Mouse (Mus musculus) heart, embryonic 14.5 days (tissue): ENCODE measurements around the gene 1110008P14Rik. TPM values are rescaled to one million over a fixed set of nuclear protein-coding genes. Genes with fewer than 3 reads are reported as not detected.

Source experiments
- ATAC-seq: fragments of 200-750 bp; cut with Nextera tagmentation; 2 replicates; pipeline ENCODE4 v1.8.0; 2017; ENCODE audit warnings: low read depth, moderate TSS enrichment; ENCODE audit not compliant: insufficient number of reproducible peaks, insufficient read depth, low FRiP score
- H3K27ac ChIP-seq, 2 experiments: fragments of 200-500 bp in 1 of 2; fragments of 300-500 bp in 1 of 2; sonication (generic) in 1 of 2; replicated peaks in 1 of 2; 2 replicates each; pipeline ENCODE4 v1.5.1; 2012 to 2014; ENCODE audit warnings: low read depth in 2 of 2, low read length in 2 of 2, control low read depth in 1 of 2, mild to moderate bottlenecking in 1 of 2, mixed read lengths in 1 of 2; ENCODE audit not compliant: control insufficient read depth in 1 of 2, insufficient read depth in 1 of 2
- H3K27me3 ChIP-seq: fragments of 300-500 bp; sonication (generic); 2 replicates; pipeline ENCODE4 v1.6.1; 2014; ENCODE audit warnings: mild to moderate bottlenecking, low read length, control low read depth; ENCODE audit not compliant: control insufficient read depth, insufficient read depth
- H3K36me3 ChIP-seq: fragments of 300-500 bp; sonication (generic); 2 replicates; pipeline ENCODE4 v1.6.1; 2014; ENCODE audit warnings: mild to moderate bottlenecking, control low read depth, low read length, mixed read lengths; ENCODE audit not compliant: control insufficient read depth, insufficient read depth
- H3K4me1 ChIP-seq, 2 experiments: fragments of 200-500 bp in 1 of 2; fragments of 300-500 bp in 1 of 2; sonication (generic) in 1 of 2; 2 replicates each; pipeline ENCODE4 v1.6.1; 2012 to 2014; ENCODE audit warnings: low read length in 2 of 2, control low read depth in 1 of 2, mixed read lengths in 1 of 2; ENCODE audit not compliant: control insufficient read depth in 2 of 2, insufficient read depth in 2 of 2
- H3K4me2 ChIP-seq: fragments of 300-500 bp; sonication (generic); 2 replicates; pipeline ENCODE4 v1.6.1; 2014; ENCODE audit warnings: mild to moderate bottlenecking, low read length
- H3K4me3 ChIP-seq, 2 experiments: fragments of 200-500 bp in 1 of 2; fragments of 300-500 bp in 1 of 2; sonication (generic) in 1 of 2; 2 replicates each; pipeline ENCODE4 v1.5.1; 2012 to 2014; ENCODE audit warnings: low read length in 2 of 2, mild to moderate bottlenecking in 2 of 2, control low read depth in 1 of 2, low read depth in 1 of 2, moderate library complexity in 1 of 2; ENCODE audit not compliant: control insufficient read depth in 1 of 2, insufficient read depth in 1 of 2
- H3K9ac ChIP-seq: fragments of 300-500 bp; sonication (generic); 2 replicates; pipeline ENCODE4 v1.6.1; 2014; ENCODE audit warnings: mild to moderate bottlenecking, low read length
- H3K9me3 ChIP-seq: fragments of 300-500 bp; sonication (generic); 2 replicates; pipeline ENCODE4 v1.6.1; 2016; ENCODE audit warnings: low read length, control low read depth; ENCODE audit not compliant: control insufficient read depth
- WGBS: fragments of 180-500 bp; shearing (Covaris S2); extraction: QIAGEN DNeasy Blood & Tissue Kit; methylation state at CpG from one replicate; pipeline ENCODE4 v1.1.7; 2014; 5-methylcytosine and 5-hydroxymethylcytosine counted together
- polyA plus RNA-seq: library from polyadenylated mRNA; unstranded; fragments of >200 nt; fragmentation: Nextera tagmentation; extraction: Ambion mirVana; gene quantifications from 2 replicates; pipeline ENCODE4 v1.2.1, GENCODE M21; 2014

The 1110008P14Rik gene
- polyA plus RNA-seq, 1 experiment from 2014 or later: 64.5 TPM

DNA sequence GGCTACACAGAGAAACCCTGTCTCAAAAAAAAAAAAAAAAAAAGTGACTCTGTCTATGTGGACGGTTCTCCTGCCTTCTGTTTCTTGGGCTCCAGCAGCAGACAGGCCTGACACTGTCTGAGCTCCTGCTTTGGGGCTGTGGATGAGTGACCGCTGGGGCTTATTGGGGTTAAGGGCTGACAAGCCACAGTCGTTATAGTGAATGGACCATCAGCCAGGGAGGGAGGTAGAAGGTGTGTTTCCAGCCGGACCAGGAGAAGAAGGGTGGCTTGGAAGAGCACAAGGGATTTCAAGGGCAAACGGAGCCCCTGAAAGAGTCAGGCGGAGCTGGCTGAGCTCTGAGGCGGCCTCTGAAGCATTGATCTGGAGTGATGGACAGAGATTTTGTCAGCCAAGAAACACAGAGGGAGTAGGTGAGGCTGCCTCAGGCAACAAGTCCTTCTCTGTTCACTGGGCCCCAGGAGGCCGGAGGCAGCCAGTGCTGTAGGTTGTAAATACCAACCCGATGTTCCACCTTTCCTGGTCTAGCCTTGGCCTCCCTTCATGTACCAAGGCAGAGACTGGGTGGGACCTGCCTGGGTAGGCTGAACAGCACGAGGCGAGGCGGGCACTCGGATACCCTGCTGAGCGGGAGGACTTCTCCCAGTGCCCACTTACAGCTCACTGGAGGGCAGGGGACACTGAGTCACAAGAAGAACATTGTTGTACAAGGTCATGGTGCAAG is 37.0 kb downstream of the 1110008P14Rik start:
- no peak overlapping the region for H3K4me2 ChIP-seq
- 66% methylated on average over 14 of the region's 14 CpGs for WGBS
- H3K27me3 ChIP-seq: peaks cover 15% of the 10 kb centered on the region; the same call in 1 of the 2 replicates
- no peaks in the 10 kb centered on the region for H3K9me3 ChIP-seq
- H3K9ac ChIP-seq: no peak overlapping the region
- ATAC-seq: no peak
- no peak overlapping the region for H3K27ac ChIP-seq
- no peak overlapping the region for H3K4me3 ChIP-seq
- H3K36me3 ChIP-seq: no peaks in the 10 kb centered on the region
- H3K4me1 ChIP-seq: no peaks in the 10 kb centered on the region

DNA sequence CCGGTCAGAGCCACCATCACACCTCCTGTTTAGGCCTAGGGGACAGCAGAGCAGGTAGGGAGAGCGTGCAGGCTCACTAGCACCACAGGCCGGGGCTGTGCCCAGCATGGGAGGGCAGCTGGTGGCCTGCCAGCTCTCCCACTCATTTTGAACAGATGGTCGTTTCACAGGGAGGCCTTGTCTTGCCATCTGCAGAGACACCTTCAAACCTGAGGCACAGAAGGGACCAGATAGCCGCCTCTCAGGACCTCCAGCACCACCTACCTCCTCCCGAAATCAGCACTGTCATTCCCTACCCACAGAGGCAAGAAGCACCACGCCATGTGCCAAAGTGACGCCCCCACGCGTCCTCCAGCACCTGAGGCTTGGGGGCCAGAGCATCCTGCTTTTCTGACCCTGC is 37.7 kb downstream of the 1110008P14Rik start:
- Histone ChIP-seq H3K4me2 (no peak overlapping the region), H3K4me3 (no peak overlapping the region), H3K9ac (no peak overlapping the region), H3K4me1 (no peaks in the 10 kb centered on the region), H3K9me3 (no peaks in the 10 kb centered on the region), H3K36me3 (no peaks in the 10 kb centered on the region), H3K27ac (no peak overlapping the region), H3K27me3 (peaks cover 12% of the 10 kb centered on the region)
- WGBS: 68% methylated on average over 10 of the region's 10 CpGs
- no peak for ATAC-seq

DNA sequence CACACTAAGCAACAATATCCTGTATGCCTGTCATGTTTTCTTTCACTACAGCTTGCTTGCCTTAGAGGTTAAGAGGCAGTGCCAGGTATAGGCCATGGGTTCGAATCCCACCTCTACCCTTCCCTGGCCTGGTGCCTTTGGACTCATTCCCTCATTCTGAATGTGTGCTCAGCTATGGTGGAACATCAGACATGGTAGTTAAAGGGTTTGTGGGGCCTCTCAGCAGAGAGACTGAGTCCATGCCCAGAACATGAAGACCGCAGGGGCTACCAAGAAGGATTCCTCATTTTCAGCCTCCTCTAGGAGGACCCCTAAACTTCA is 38.4 kb downstream of the 1110008P14Rik start:
- no peak overlapping the region for H3K4me2 ChIP-seq
- no peak overlapping the region for H3K27ac ChIP-seq
- no peaks in the 10 kb centered on the region for H3K9me3 ChIP-seq
- H3K4me3 ChIP-seq: no peak overlapping the region
- no peak for ATAC-seq
- H3K36me3 ChIP-seq: no peaks in the 10 kb centered on the region
- peaks cover 10% of the 10 kb centered on the region for H3K27me3 ChIP-seq
- WGBS: 91% methylated on average over 2 of the region's 2 CpGs
- no peak overlapping the region for H3K9ac ChIP-seq
- no peaks in the 10 kb centered on the region for H3K4me1 ChIP-seq

DNA sequence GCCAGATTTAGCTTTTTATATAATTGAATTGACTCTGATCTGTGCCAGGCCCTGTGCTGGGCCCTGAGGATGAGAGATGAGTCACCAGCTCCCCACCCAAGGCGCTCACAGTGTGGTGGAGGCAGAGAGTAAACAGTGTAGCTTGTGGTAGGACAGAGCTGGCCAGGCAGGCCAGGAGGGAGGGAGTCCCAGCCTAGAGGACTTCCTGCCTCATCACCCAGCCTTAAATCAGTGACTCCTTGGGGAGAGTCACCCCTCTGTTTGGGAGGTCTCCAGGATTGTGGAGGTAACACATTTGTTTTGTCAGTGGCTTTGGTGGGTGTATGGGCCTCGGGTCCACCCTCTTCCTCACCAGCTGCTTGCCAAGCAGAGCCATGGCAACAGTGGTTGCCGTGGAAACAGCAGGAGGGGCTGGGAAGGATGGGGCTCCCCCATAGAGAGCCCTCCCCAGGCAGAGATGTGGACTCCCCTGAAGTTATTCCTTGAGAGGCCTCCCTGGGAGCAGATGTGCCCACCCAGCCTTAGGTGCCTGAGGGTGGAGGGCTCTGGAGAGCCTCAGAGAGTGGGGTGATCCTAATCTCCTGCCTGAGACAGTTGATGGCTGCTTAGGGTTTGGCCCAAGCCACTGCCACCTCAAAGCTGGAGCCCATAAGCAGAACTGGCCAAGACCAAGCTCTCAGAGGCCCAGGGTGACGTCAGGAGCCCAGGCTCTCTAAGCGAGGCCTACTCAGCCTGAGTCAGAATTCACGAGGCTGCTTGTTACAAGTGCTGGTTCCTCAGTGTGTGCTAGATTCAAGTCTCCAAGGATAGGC is 39.0 kb downstream of the 1110008P14Rik start:
- ATAC-seq: no peak

DNA sequence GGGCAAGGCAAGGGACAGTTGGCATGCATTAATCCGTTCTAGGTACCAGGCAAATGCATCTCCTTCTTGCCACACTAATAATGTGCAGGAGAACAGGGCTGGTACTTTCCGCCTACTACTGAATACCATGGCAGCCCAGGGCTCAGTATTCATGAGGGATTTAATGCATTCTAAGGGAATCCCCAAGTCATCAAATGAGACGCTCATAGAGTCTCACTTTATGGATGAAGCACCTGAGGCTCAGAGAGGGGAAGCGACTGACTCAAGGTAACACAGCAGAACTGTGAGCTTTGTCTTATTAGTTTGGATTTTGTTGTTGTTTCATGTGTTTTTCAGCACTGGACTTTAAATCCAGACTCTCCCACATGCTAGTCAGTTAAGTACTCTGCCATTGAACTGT is 39.7 kb downstream of the 1110008P14Rik start:
- H3K9me3 ChIP-seq: no peaks in the 10 kb centered on the region
- H3K27me3 ChIP-seq: peaks cover 6% of the 10 kb centered on the region; the same call in 1 of the 2 replicates
- H3K4me3 ChIP-seq: no peak overlapping the region
- H3K36me3 ChIP-seq: no peaks in the 10 kb centered on the region
- 87% methylated on average over 4 of the region's 4 CpGs for WGBS
- H3K9ac ChIP-seq: no peak overlapping the region
- ATAC-seq: no peak
- H3K27ac ChIP-seq: no peak overlapping the region
- no peak overlapping the region for H3K4me2 ChIP-seq
- H3K4me1 ChIP-seq: no peaks in the 10 kb centered on the region

More for the DNA sequence above, 39.0 kb downstream of the 1110008P14Rik start:
- no peak overlapping the region for H3K4me3 ChIP-seq
- WGBS: 76% methylated on average over 6 of the region's 6 CpGs
- no peak overlapping the region for H3K27ac ChIP-seq
- peaks cover 5% of the 10 kb centered on the region for H3K27me3 ChIP-seq
- H3K4me2 ChIP-seq: no peak overlapping the region
- H3K4me1 ChIP-seq: no peaks in the 10 kb centered on the region
- no peaks in the 10 kb centered on the region for H3K36me3 ChIP-seq
- H3K9me3 ChIP-seq: no peaks in the 10 kb centered on the region
- H3K9ac ChIP-seq: no peak overlapping the region

DNA sequence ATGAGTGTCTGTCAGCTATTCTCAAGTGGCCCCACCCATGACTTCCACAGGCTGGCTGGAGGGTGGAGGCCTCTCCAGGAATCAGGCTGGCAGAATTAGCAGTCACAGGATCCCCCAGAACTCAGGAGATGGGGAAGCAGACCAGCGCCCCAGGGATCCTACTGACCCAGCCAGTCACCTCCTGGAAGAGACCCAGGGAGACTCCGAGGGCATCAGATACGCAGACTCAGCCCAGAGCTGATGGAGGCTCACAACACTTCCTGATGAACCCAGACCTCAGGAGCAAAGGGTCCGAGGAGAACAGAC is 40.2 kb downstream of the 1110008P14Rik start:
- Histone ChIP-seq H3K36me3 (no peaks in the 10 kb centered on the region), H3K4me3 (no peak overlapping the region), H3K4me2 (no peak overlapping the region), H3K27me3 (peaks cover 6% of the 10 kb centered on the region; the same call in 1 of the 2 replicates), H3K9ac (no peak overlapping the region), H3K4me1 (no peaks in the 10 kb centered on the region), H3K27ac (no peak overlapping the region), H3K9me3 (no peaks in the 10 kb centered on the region)
- no peak for ATAC-seq
- WGBS: 77% methylated on average over 4 of the region's 4 CpGs

DNA sequence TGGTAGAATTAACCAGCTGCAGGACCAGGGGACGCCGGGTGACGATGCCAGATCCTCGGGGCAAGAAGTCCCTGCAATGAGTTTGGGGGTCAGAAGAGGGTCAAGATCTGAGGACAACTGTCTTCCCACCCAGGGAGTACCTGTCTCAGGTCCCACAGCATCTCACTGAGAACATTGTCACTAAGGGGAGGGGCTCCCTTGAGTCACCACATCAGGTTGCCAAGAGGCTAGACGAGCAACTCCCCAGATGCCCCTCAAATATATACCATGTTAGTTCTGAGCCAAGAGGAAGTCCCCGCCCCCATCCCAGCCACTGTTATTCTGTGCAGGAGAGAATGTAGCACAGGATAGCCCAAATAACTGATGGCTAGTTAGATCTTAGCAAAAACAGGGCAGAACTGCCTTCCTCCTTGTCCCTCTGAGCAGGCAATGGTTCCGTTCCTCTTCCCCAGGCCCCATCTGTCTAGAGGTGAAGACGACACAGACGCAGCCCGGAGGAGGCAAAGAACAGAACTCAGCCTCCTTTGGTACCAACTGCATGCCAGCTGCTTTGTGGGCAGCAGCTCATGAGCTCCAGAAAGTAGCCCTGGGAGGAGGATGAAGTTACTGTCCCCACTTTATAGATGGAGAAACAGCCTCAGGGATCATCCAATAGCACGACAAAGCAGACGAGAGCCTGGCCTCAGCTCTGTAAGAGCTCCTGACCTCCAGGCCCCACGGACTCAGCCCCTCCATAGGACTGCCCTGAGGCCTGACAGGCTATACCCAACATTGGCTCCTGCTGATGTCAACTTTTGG is 40.7 kb downstream of the 1110008P14Rik start:
- H3K9me3 ChIP-seq: no peaks in the 10 kb centered on the region
- H3K4me3 ChIP-seq: no peak overlapping the region
- WGBS: 73% methylated on average over 13 of the region's 13 CpGs
- H3K4me2 ChIP-seq: no peak overlapping the region
- H3K27me3 ChIP-seq: peaks cover 6% of the 10 kb centered on the region; the same call in 1 of the 2 replicates
- no peak for ATAC-seq
- H3K4me1 ChIP-seq: no peaks in the 10 kb centered on the region
- no peak overlapping the region for H3K9ac ChIP-seq
- no peaks in the 10 kb centered on the region for H3K36me3 ChIP-seq
- H3K27ac ChIP-seq: no peak overlapping the region
